Mouse (Mus musculus): ENCODE data around the gene Unc5c.

DNA sequence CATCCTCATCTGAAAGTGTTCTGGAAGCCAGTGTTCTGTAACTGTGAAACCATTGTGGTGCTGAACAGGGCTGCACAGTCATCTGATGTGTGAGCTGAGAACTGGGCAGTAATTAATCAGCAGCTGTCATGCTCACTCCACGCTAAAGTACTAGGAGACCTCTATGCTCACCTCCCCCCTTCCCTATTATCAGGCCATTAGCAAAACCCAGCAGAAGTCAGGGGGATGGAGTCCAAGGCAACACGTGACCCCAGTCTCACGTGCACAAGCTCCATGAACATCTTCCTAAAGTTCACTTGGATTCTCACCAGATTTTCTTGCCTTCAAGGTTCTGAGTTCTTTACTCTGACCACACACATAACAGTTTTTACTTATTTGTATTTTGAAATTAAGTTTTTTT is 11.7 kb downstream of the Unc5c start:
- TF ChIP-seq MAZ (IDR thresholded peaks at IDR 0.05; ENCODE audit: low read depth, low read length) (no peak), KAT2A (conservative IDR thresholded peaks at IDR 0.05; ENCODE audit: low read depth, low read length) (no peak), USF2 (IDR thresholded peaks at IDR 0.05; ENCODE audit: borderline replicate concordance in 1 of 2, insufficient read depth in 1 of 2, low read depth in 1 of 2, low read length in 2 of 2) (no peak), POLR2A (IDR thresholded peaks at IDR 0.05; ENCODE audit: control insufficient read depth in 1 of 2, insufficient read depth in 1 of 2, low read depth in 1 of 2, low read length in 2 of 2, poor library complexity in 1 of 2) (no peak), ZKSCAN1 (IDR thresholded peaks at IDR 0.05; ENCODE audit: low read depth, low read length) (no peak), E2F4 (IDR thresholded peaks at IDR 0.05; ENCODE audit: borderline replicate concordance, low read depth, low read length) (no peak), EP300 (IDR thresholded peaks at IDR 0.05; ENCODE audit: low read depth in 1 of 2, low read length in 2 of 2) (no peak)
